Mouse (Mus musculus) G1E (cell line): ENCODE data around the gene Tsr1. TPM values are rescaled to one million over a fixed set of nuclear protein-coding genes. Genes with fewer than 3 reads are reported as not detected.

Experiments used
- ATAC-seq: 2 replicates; pipeline ENCODE4 v1.8.0; 2016; ENCODE audit warnings: mild to moderate bottlenecking; ENCODE audit not compliant: insufficient number of reproducible peaks, poor library complexity, low FRiP score, severe bottlenecking; ENCODE audit errors: extremely low read depth
- DNase-seq: peaks from one replicate; pipeline ENCODE4 v3.0.0; 2012; ENCODE audit warnings: low spot score
- H3K27me3 ChIP-seq: 2 replicates; pipeline ENCODE4 v1.6.1; 2012; ENCODE audit warnings: mild to moderate bottlenecking, low read length, inconsistent platforms; ENCODE audit not compliant: insufficient read depth
- H3K36me3 ChIP-seq: replicated peaks from 2 replicates; pipeline ENCODE3; 2012; ENCODE audit warnings: mild to moderate bottlenecking, inconsistent platforms
- H3K4me1 ChIP-seq: 2 replicates; pipeline ENCODE4 v1.6.1; 2012; ENCODE audit warnings: low read depth, low read length, inconsistent platforms, mixed read lengths; ENCODE audit not compliant: insufficient read depth
- H3K4me3 ChIP-seq: 2 replicates; pipeline ENCODE4 v1.5.1; 2012; ENCODE audit warnings: low read depth, mild to moderate bottlenecking, inconsistent platforms, low read length, moderate library complexity, mixed read lengths
- H3K9me3 ChIP-seq: replicated peaks from 2 replicates; pipeline ENCODE4 v1.6.1; 2012; ENCODE audit warnings: inconsistent platforms
- CTCF ChIP-seq: IDR thresholded peaks from 2 replicates; pipeline ENCODE4 v1.5.1; 2012; ENCODE audit warnings: low read depth, low read length, inconsistent platforms, mixed read lengths
- GATA1 ChIP-seq: IDR thresholded peaks from 2 replicates; pipeline ENCODE4 v1.6.1; 2012; ENCODE audit warnings: borderline replicate concordance, low read length, inconsistent platforms, mixed read lengths
- GATA2 ChIP-seq: IDR thresholded peaks from 2 replicates; pipeline ENCODE4 v1.6.1; 2012; ENCODE audit warnings: low read depth, low read length, inconsistent platforms, borderline replicate concordance
- POLR2AphosphoS5 ChIP-seq: IDR thresholded peaks from 2 replicates; pipeline ENCODE4 v1.6.1; 2012; ENCODE audit warnings: low read depth, low read length, inconsistent platforms; ENCODE audit not compliant: insufficient replicate concordance
- TAL1 ChIP-seq: conservative IDR thresholded peaks from 2 replicates; pipeline ENCODE4 v1.6.1; 2012; ENCODE audit warnings: low read depth, low read length, inconsistent platforms, mixed read lengths
- polyA plus RNA-seq: library from polyadenylated mRNA; stranded (reverse); fragments of >175 nt; gene quantifications from 2 replicates; pipeline ENCODE4 v1.2.3, GENCODE M21; 2012
- total RNA-seq, 2 experiments: library from RNA; stranded (forward) in 1 of 2; stranded (reverse) in 1 of 2; fragments of 200-1000 nt in 1 of 2; fragments of >200 nt in 1 of 2; fragmentation: Nextera tagmentation in 1 of 2; gene quantifications; 2 replicates each; pipeline ENCODE4 v1.2.3; 2014 to 2017

Gene Tsr1
- total and polyA plus RNA-seq, 3 experiments: 38.4 to 74.6 (median 41.2) TPM

DNA sequence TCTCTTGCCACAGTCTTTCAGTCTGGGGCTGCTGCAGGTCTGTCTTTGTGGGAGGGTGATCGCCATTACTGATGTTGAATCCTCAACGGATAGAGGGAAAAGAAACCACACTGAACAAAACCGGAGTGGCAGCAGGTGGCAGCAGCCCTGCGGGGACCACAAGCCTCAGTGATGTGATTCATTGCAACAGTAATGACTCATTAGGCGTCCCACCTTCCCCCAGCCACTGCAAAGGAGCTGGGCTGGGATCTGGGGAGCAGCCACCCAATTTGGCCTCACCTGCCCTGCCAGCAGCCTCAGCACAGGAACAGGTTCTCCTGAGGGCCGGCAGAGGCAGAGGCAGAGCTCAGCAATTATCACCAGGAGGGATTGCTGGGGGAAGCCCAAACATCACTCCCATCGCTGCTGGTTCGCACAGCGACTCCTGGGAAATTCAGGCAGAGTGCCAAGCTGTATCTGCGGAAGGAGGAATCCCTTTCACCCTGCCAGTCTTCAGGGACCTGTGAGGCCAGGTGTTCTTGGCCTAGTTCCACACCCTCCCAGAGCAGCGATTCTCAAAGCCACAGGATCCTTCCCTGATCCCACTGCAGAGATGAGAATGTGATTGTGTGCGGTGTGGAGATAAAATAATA lies 26.8 kb upstream of the Tsr1 start:
- H3K4me3 ChIP-seq: no peak overlapping the region
- H3K4me1 ChIP-seq: no peaks in the 10 kb centered on the region; the same call in 1 of the 2 replicates
- H3K9me3 ChIP-seq: no peaks in the 10 kb centered on the region
- ATAC-seq (no peak), DNase-seq (no peak)
- H3K36me3 ChIP-seq: peaks cover 73% of the 10 kb centered on the region
- no peaks in the 10 kb centered on the region for H3K27me3 ChIP-seq
- TF ChIP-seq GATA1 (no peak), POLR2AphosphoS5 (no peak), CTCF (no peak), GATA2 (no peak), TAL1 (no peak)

DNA sequence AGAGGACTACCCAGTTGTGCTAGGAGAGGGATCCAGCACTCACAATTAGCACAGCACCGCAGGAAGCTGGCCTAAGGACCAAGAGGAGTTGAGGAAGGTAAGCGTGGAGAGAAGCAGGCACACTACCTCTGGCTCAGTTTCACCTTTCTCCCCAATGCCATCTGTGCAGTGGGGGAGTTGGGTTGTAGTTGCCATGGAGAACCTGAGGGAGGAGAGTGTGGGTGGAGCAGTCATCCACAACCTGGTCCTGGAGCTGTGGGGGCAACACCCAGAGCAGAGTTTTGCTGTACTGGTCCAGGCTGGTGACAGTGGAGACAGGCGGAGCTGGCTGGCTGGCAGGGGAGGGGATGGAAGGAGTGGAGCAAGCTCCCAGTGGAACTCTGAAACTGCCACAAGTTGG lies 23.2 kb upstream of the Tsr1 start:
- Histone ChIP-seq H3K36me3 (peaks cover 51% of the 10 kb centered on the region), H3K9me3 (no peaks in the 10 kb centered on the region), H3K27me3 (no peaks in the 10 kb centered on the region), H3K4me1 (peaks cover 5% of the 10 kb centered on the region; the same call in 1 of the 2 replicates), H3K4me3 (no peak overlapping the region)
- DNase-seq: no peak
- TF ChIP-seq POLR2AphosphoS5 (no peak), GATA2 (no peak), CTCF (no peak), GATA1 (no peak), TAL1 (no peak)
- no peak for ATAC-seq

DNA sequence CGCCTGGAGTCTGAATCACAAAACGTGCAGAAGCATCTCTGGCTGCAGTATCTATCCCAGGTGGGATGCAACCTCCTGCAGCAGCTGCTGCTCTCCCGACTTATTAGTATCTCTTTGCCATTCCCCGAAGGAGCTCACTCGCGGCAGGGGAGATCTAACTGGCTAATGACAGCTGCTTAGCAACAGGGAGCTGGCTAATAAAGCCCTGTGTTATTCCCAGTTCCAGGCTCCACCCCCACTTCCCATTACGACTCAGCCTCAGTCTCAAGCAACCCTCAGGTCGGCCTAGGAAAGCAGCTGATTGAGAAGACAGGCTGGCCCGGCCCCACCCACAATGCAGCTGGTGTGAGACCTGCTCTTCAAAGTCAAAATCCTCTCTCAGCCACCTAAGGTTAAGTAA lies 21.1 kb upstream of the Tsr1 start:
- ATAC-seq: no peak
- TF ChIP-seq CTCF: no peak
- TF ChIP-seq TAL1: no peak
- no peak for TF ChIP-seq GATA2
- no peak for TF ChIP-seq GATA1
- TF ChIP-seq POLR2AphosphoS5: no peak
- Histone ChIP-seq H3K27me3 (no peaks in the 10 kb centered on the region), H3K4me1 (peaks cover 7% of the 10 kb centered on the region; the same call in 1 of the 2 replicates), H3K9me3 (no peaks in the 10 kb centered on the region), H3K36me3 (peaks cover 44% of the 10 kb centered on the region), H3K4me3 (no peak overlapping the region)
- DNase-seq: no peak

DNA sequence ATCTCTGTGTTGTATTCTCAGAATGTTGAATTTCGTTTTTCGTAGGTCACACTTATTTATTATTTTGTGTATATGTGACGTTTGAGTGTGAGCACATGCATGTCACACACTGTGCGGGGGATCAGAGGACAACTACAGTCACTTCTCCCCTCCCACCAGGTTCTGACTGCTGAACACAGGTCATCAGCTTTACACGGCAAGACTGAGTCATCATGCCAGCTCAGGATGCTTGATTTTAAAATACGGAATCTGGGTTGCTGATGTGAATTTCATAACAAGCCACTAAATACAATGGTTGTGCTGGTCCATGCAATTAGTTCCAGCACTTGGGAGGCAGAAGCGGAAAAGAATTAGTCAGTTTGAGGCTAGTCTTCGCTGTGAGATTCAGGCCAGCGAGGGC lies 16.9 kb upstream of the Tsr1 start:
- Histone ChIP-seq H3K4me1 (peaks cover 9% of the 10 kb centered on the region; the same call in 1 of the 2 replicates), H3K36me3 (peaks cover 41% of the 10 kb centered on the region), H3K4me3 (no peak overlapping the region), H3K9me3 (no peaks in the 10 kb centered on the region), H3K27me3 (no peaks in the 10 kb centered on the region)
- DNase-seq: no peak
- ATAC-seq: no peak
- TF ChIP-seq CTCF (no peak), GATA2 (no peak), POLR2AphosphoS5 (no peak)

DNA sequence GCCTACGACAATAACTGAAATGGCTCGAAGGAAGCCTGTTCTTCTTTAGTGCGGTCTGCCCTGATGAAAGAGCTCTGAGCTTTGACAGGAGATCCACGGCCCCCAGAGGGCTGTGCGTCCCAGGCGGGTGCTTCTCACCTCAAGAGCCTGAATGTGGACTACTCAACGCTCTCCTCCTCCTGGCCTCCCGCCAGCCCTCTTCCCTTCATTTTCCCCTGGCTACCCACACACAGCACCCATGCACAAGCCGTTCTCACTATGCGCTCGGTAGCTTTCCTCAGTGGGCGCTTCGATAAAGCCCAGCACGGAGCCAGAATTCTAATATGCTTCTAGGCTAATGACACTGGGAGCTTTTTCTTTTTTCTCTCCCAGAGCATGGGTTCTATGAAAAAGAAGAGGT lies 15.9 kb upstream of the Tsr1 start:
- peaks cover 38% of the 10 kb centered on the region for H3K36me3 ChIP-seq
- TF ChIP-seq GATA1: no peak
- no peak for TF ChIP-seq TAL1
- TF ChIP-seq CTCF: no peak
- TF ChIP-seq GATA2: no peak
- peaks cover 5% of the 10 kb centered on the region; the same call in 1 of the 2 replicates for H3K4me1 ChIP-seq
- H3K4me3 ChIP-seq: no peak overlapping the region
- ATAC-seq (no peak), DNase-seq (no peak)
- no peaks in the 10 kb centered on the region for H3K27me3 ChIP-seq
- no peaks in the 10 kb centered on the region for H3K9me3 ChIP-seq

DNA sequence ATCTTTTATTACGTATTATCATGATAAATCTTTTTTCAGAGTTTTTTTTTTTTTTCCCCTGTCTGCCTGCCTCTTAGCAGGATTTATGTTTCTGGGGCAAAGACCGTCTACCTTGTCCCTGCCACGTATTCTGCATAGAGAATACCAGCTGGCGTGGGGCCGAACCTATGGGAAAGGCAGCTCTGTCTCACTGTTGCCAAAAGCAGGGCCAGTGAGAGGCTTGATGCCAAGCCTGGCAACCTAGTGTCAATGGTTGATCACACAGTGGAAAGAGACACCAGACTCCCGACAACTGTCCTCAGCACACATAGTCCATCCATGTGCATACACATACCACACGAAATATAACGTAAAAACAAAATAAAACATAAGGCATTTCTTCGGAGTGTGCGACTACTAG lies 14.8 kb upstream of the Tsr1 start:
- ATAC-seq (no peak), DNase-seq (no peak)
- H3K9me3 ChIP-seq: no peaks in the 10 kb centered on the region
- TF ChIP-seq GATA1 (no peak), CTCF (no peak), TAL1 (no peak), POLR2AphosphoS5 (no peak), GATA2 (no peak)
- H3K36me3 ChIP-seq: peaks cover 35% of the 10 kb centered on the region
- peaks cover 4% of the 10 kb centered on the region; the same call in 1 of the 2 replicates for H3K4me1 ChIP-seq
- H3K4me3 ChIP-seq: no peak overlapping the region
- H3K27me3 ChIP-seq: no peaks in the 10 kb centered on the region

DNA sequence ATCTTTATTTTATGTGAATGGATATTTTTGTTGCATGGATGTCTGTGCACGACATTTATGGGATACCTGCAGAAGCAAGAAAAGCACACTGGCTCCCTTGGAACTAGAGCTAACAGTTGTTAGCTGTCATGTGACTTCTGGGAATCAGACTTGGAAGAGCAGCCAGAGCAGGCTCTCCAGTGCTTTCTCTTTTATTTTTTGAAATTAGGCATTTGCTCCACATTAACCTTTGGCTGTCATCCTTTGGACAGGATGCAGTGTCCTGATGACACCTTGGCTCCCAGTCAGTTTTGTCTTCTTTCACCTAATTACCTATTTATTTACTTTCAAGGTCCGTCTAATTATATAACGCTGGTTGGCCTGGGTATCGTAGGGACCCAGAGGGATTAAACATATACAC lies 3.3 kb upstream of the Tsr1 start:
- no peaks in the 10 kb centered on the region for H3K27me3 ChIP-seq
- ATAC-seq: no peak
- no peaks in the 10 kb centered on the region for H3K9me3 ChIP-seq
- TF ChIP-seq GATA1: no peak
- peaks cover 16% of the 10 kb centered on the region for H3K36me3 ChIP-seq
- no peak for DNase-seq
- H3K4me1 ChIP-seq: peaks cover 23% of the 10 kb centered on the region
- no peak overlapping the region for H3K4me3 ChIP-seq
